25 mouse cellular contexts compared by ENCODE assay signal in genomic region chr16:37680216-37680615, GRCm38 (mm10). TPM values are rescaled to one million over a fixed set of nuclear protein-coding genes. Genes with fewer than 3 reads are reported as not detected.
DNase-seq lines count a peak whose midpoint lies in the region; ATAC-seq and TF ChIP-seq lines count a peak whose summit lies in the region.
"Had no signal": no experiment of that assay in that cellular context is flagged by ENCODE, and none has a peak within 500 bp of the region (broad histone marks: within the 10 kb centered on the region; RNA-seq: fewer than 3 reads in every experiment).

No protein-coding gene starts in this region.

- H3K36me3 ChIP-seq in heart, embryonic 10.5 days: no peaks in the 10 kb centered on the region
- H3K36me3 ChIP-seq in midbrain, embryonic 11.5 days (ENCODE audit: control insufficient read depth, insufficient read depth, low read length): no peaks in the 10 kb centered on the region
- H3K36me3 ChIP-seq in midbrain, embryonic 13.5 days: no peaks in the 10 kb centered on the region
- H3K36me3 ChIP-seq: embryonic facial prominence, embryonic 10.5 days; embryonic facial prominence, embryonic 13.5 days; hindbrain, embryonic 10.5 days; hindbrain, embryonic 13.5 days; intestine, embryonic 15.5 days had no signal

- peaks cover 32% of the 10 kb centered on the region for H3K4me1 ChIP-seq in heart, embryonic 10.5 days
- peaks cover 20% of the 10 kb centered on the region for H3K4me1 ChIP-seq in midbrain, embryonic 11.5 days (ENCODE audit: control insufficient read depth, insufficient read depth, low read length)
- peaks cover 46% of the 10 kb centered on the region for H3K4me1 ChIP-seq in midbrain, embryonic 13.5 days (replicated peaks)
- peaks cover 28% of the 10 kb centered on the region for H3K4me1 ChIP-seq in olfactory bulb, adult 2 months (ENCODE audit: control insufficient read depth, insufficient read depth, low read length)

- TF ChIP-seq CTCF in olfactory bulb, adult 2 months (IDR thresholded peaks at IDR 0.05; ENCODE audit: insufficient read depth, low read depth, low read length): no peak

- no peak overlapping the region for H3K27ac ChIP-seq in heart, embryonic 10.5 days
- no peak overlapping the region for H3K27ac ChIP-seq in midbrain, embryonic 11.5 days (ENCODE audit: low read depth, low read length)
- no peak overlapping the region for H3K27ac ChIP-seq in midbrain, embryonic 13.5 days
- peak overlapping the region; percentile 86 for H3K27ac ChIP-seq in olfactory bulb, adult 2 months (ENCODE audit: insufficient read depth, low read depth, low read length)
- H3K27ac ChIP-seq: embryonic facial prominence, embryonic 10.5 days; embryonic facial prominence, embryonic 13.5 days; gastrocnemius, adult 2 months; hindbrain, embryonic 13.5 days; intestine, embryonic 15.5 days had no signal

- 71% methylated on average over 2 of the region's 2 CpGs for WGBS in heart, embryonic 10.5 days
- WGBS in midbrain, embryonic 11.5 days: 69% methylated on average over 2 of the region's 2 CpGs
- WGBS in midbrain, embryonic 13.5 days: 81% methylated on average over 2 of the region's 2 CpGs
- 31% methylated on average over 2 of the region's 2 CpGs for WGBS in olfactory bulb, adult 2 months

- no peaks in the 10 kb centered on the region for H3K9me3 ChIP-seq in heart, embryonic 10.5 days
- no peaks in the 10 kb centered on the region for H3K9me3 ChIP-seq in midbrain, embryonic 11.5 days (ENCODE audit: control insufficient read depth, low read length)
- H3K9me3 ChIP-seq in midbrain, embryonic 13.5 days: no peaks in the 10 kb centered on the region
- H3K9me3 ChIP-seq: embryonic facial prominence, embryonic 10.5 days; embryonic facial prominence, embryonic 13.5 days; hindbrain, embryonic 13.5 days; intestine, embryonic 15.5 days had no signal

- ATAC-seq in midbrain, embryonic 11.5 days (ENCODE audit: low FRiP score): no peak
- ATAC-seq in midbrain, embryonic 13.5 days: no peak
- ATAC-seq: activated CD4-positive, CD25-positive, alpha-beta regulatory T cell, adult 4 months; forebrain, embryonic 14.5 days; forebrain, postnatal 0 days; hindbrain, embryonic 16.5 days; intestine, embryonic 15.5 days had no signal

- H3K4me2 ChIP-seq in midbrain, embryonic 11.5 days: no peak overlapping the region
- no peak overlapping the region for H3K4me2 ChIP-seq in midbrain, embryonic 13.5 days (replicated peaks)
- H3K4me2 ChIP-seq: embryonic facial prominence, embryonic 13.5 days; hindbrain, embryonic 13.5 days; intestine, embryonic 15.5 days had no signal

- no peaks in the 10 kb centered on the region for H3K27me3 ChIP-seq in heart, embryonic 10.5 days (ENCODE audit: insufficient read depth, poor library complexity, severe bottlenecking)
- H3K27me3 ChIP-seq in midbrain, embryonic 11.5 days (ENCODE audit: control insufficient read depth, insufficient read depth, low read length): no peaks in the 10 kb centered on the region
- no peaks in the 10 kb centered on the region for H3K27me3 ChIP-seq in midbrain, embryonic 13.5 days
- H3K27me3 ChIP-seq: embryonic facial prominence, embryonic 13.5 days; hindbrain, embryonic 13.5 days; intestine, embryonic 15.5 days had no signal

- TF ChIP-seq POLR2A in olfactory bulb, adult 2 months (IDR thresholded peaks at IDR 0.05; ENCODE audit: insufficient read depth, low read depth, low read length): no peak

- H3K4me3 ChIP-seq in heart, embryonic 10.5 days: no peak overlapping the region
- no peak overlapping the region for H3K4me3 ChIP-seq in midbrain, embryonic 11.5 days (ENCODE audit: low read depth, low read length)
- H3K4me3 ChIP-seq in midbrain, embryonic 13.5 days (replicated peaks): no peak overlapping the region
- H3K4me3 ChIP-seq in olfactory bulb, adult 2 months (ENCODE audit: insufficient read depth, low read depth, low read length): no peak overlapping the region
- H3K4me3 ChIP-seq: embryonic facial prominence, embryonic 10.5 days; embryonic facial prominence, embryonic 13.5 days; erythroblast, embryonic 14.5 days; gastrocnemius, adult 2 months; hindbrain, embryonic 10.5 days; hindbrain, embryonic 13.5 days; intestine, embryonic 15.5 days had no signal

- no peak overlapping the region for H3K9ac ChIP-seq in midbrain, embryonic 11.5 days (ENCODE audit: low read length)
- no peak overlapping the region for H3K9ac ChIP-seq in midbrain, embryonic 13.5 days (replicated peaks)
- H3K9ac ChIP-seq: embryonic facial prominence, embryonic 13.5 days; forebrain, postnatal 0 days; hindbrain, embryonic 13.5 days; intestine, embryonic 15.5 days had no signal

- peak; percentile 60 for DNase-seq in heart, embryonic 10.5 days (ENCODE audit: low spot score)
- no peak for DNase-seq in heart, postnatal 10 days
- DNase-seq in midbrain, embryonic 11.5 days (ENCODE audit: low spot score, missing footprints): peak; percentile 49
- no peak for DNase-seq in embryo, embryonic 11 days
- DNase-seq: adrenal gland, adult 8-10 months; adrenal gland, postnatal 25 days; cerebellum, adult 18-20 months; cerebellum, adult 9-10 months; cerebellum, postnatal 14 days; forebrain, postnatal 0 days; gastrocnemius, adult 2 months; gastrocnemius, postnatal 14 days; heart, adult 18-20 months; heart, postnatal 36 days had no signal

- intact Hi-C loops in heart, postnatal 10 days (cut with DNase I): loop anchor here (10.0 kb wide), 1 partner anchor 405 kb away; the partner anchor contains the start of gene Gsk3b

RNA-seq across cellular contexts. Expression of gene Ndufb4, which starts 26.0 kb away (rescaled TPM):
- polyA plus RNA-seq in heart, embryonic 10.5 days (2016; fragmentation: Nextera tagmentation; extraction: Ambion mirVana): 61.3 and 67.0 TPM in 2 replicates
- total RNA-seq in heart, postnatal 10 days (2021): 100 to 1,000 TPM; 124 to 128 TPM
- polyA plus RNA-seq in midbrain, embryonic 11.5 days (2014; fragmentation: Nextera tagmentation; extraction: Ambion mirVana): 65.1 and 66.0 TPM in 2 replicates
- polyA plus RNA-seq in midbrain, embryonic 13.5 days (2015; fragmentation: Nextera tagmentation; extraction: Ambion mirVana): 58.4 and 58.8 TPM in 2 replicates
- polyA plus RNA-seq in olfactory bulb, adult 2 months (2012; ENCODE audit: insufficient read depth, insufficient read length, low replicate concordance, missing spikeins): not detected in 2 replicates

Comparison
In these comparisons a context has a peak if more than half of its experiments do, and no peak if none do; other contexts are left out.
1. DNase-seq: peak in heart, embryonic 10.5 days (single experiment) and midbrain, embryonic 11.5 days (single experiment); none in heart, postnatal 10 days (0 of 2) and embryo, embryonic 11 days (single experiment).